Mouse (Mus musculus) kidney, adult 8-10 months (tissue): ENCODE measurements around the gene Adam21.
"Not testable (repeated sequence)": the region's sequence is repeated elsewhere in the genome, so short reads cannot be mapped to it uniquely, and the experiment has no call there.

Experiments
- DNase-seq, 2 experiments: peaks; one replicate each; pipeline ENCODE4 v3.0.0; 2022

Adam21 gene

GRCm38 (mm10) chr12:81568374-81568773 lies at the start of gene Adam21:
Gene Adam21 (minus strand): TSS chr12:81568474.
- no peak for DNase-seq

GRCm38 (mm10) chr12:81616980-81617379 lies 48.7 kb upstream of the Adam21 start:
- DNase-seq = no peak

GRCm38 (mm10) chr12:81615807-81616206 lies 47.5 kb upstream of the Adam21 start:
- DNase-seq = no peak

- DNase-seq = no peak
Observed at GRCm38 (mm10) chr12:81609445-81609844, 41.2 kb upstream of the Adam21 start.

GRCm38 (mm10) chr12:81604995-81605784 lies 36.9 kb upstream of the Adam21 start:
- no peak for DNase-seq

- no peak for DNase-seq
Observed at GRCm38 (mm10) chr12:81596547-81597262, 28.4 kb upstream of the Adam21 start.

GRCm38 (mm10) chr12:81594902-81595671 lies 26.8 kb upstream of the Adam21 start, which contains the start of gene Med6:
Gene Med6 (minus strand): TSS chr12:81595008.
- peak; percentile 93 to 95 for DNase-seq

- DNase-seq = no peak
Observed at GRCm38 (mm10) chr12:81567931-81568330, 343 bp downstream of the Adam21 start.

- DNase-seq = no peak
Observed at GRCm38 (mm10) chr12:81564173-81564572, 4.1 kb downstream of the Adam21 start.

- no peak for DNase-seq
Observed at GRCm38 (mm10) chr12:81549286-81549685, 19.0 kb downstream of the Adam21 start.

- DNase-seq = no peak
Observed at GRCm38 (mm10) chr12:81547163-81547562, 21.1 kb downstream of the Adam21 start.

GRCm38 (mm10) chr12:81533029-81533419 lies 35.2 kb downstream of the Adam21 start:
- DNase-seq = no peak

- DNase-seq = peak; percentile 86 to 89
Observed at GRCm38 (mm10) chr12:81532316-81533028, 35.8 kb downstream of the Adam21 start, which contains the start of the genes Gm20498 and Synj2bp. Gene Gm20498 (minus strand): TSS chr12:81532905. Gene Synj2bp (minus strand): TSS chr12:81532911.

- not testable (repeated sequence) for DNase-seq
Observed at GRCm38 (mm10) chr12:81530587-81530986, 37.7 kb downstream of the Adam21 start.
